Mouse (Mus musculus) CH12.LX (cell line): ENCODE results near the gene Aagab. TPM values are rescaled to one million over a fixed set of nuclear protein-coding genes. Genes with fewer than 3 reads are reported as not detected.

ENCODE experiments used
- DNase-seq: peaks from one replicate; pipeline ENCODE4 v3.0.0-alpha.2; 2013; ENCODE audit errors: extremely low read depth
- H3K27ac ChIP-seq: 2 replicates; pipeline ENCODE4 v1.5.1; 2012; ENCODE audit warnings: low read depth, mild to moderate bottlenecking, control low read depth, moderate library complexity; ENCODE audit not compliant: insufficient read depth
- H3K27me3 ChIP-seq: replicated peaks from 2 replicates; pipeline ENCODE3; 2012; ENCODE audit warnings: inconsistent platforms
- H3K36me3 ChIP-seq, 2 experiments: replicated peaks in 1 of 2; 2 replicates each; pipeline versions ENCODE3 to v1.6.1; 2012; ENCODE audit warnings: inconsistent platforms in 1 of 2, low read length in 1 of 2, mild to moderate bottlenecking in 1 of 2, mixed read lengths in 1 of 2, moderate library complexity in 1 of 2; ENCODE audit not compliant: control insufficient read depth in 1 of 2, insufficient read depth in 1 of 2
- H3K4me1 ChIP-seq, 2 experiments: 2 replicates each; pipeline ENCODE4 v1.6.1; 2012; ENCODE audit warnings: inconsistent platforms in 1 of 2, moderate library complexity in 1 of 2; ENCODE audit not compliant: insufficient read depth in 2 of 2, control insufficient read depth in 1 of 2
- H3K4me2 ChIP-seq: 2 replicates; pipeline ENCODE4 v1.6.1; 2012; ENCODE audit warnings: low read depth, mild to moderate bottlenecking, control low read depth; ENCODE audit not compliant: poor library complexity, insufficient read depth, severe bottlenecking
- H3K4me3 ChIP-seq, 3 experiments: fragments of 150-350 bp in 1 of 3; sonication (generic) in 1 of 3; replicated peaks in 1 of 3; 2 replicates each; pipeline versions ENCODE3 to v1.5.1; 2011 to 2012; ENCODE audit warnings: low read depth in 2 of 3, low read length in 2 of 3, mild to moderate bottlenecking in 2 of 3, moderate library complexity in 2 of 3, control low read depth in 1 of 3, improper control_type of control experiment in 1 of 3, inconsistent platforms in 1 of 3, mixed read lengths in 1 of 3; ENCODE audit not compliant: poor library complexity in 1 of 3
- H3K79me2 ChIP-seq: replicated peaks from 2 replicates; pipeline ENCODE4 v1.6.1; 2012; ENCODE audit warnings: mild to moderate bottlenecking, moderate library complexity; ENCODE audit not compliant: control insufficient read depth, poor library complexity, insufficient read depth, severe bottlenecking; ENCODE audit errors: extremely low read depth
- H3K9ac ChIP-seq: 2 replicates; pipeline ENCODE4 v1.6.1; 2012; ENCODE audit warnings: low read depth, mild to moderate bottlenecking, control low read depth, moderate library complexity; ENCODE audit not compliant: insufficient read depth
- H3K9me3 ChIP-seq: replicated peaks from 2 replicates; pipeline ENCODE3; 2012; ENCODE audit warnings: low read length, inconsistent platforms, mixed read lengths
- ELF1 ChIP-seq: IDR thresholded peaks from 2 replicates; pipeline ENCODE4 v1.6.1; 2014; ENCODE audit warnings: low read depth, mild to moderate bottlenecking, inconsistent platforms, low read length, improper control_type of control experiment
- HCFC1 ChIP-seq: IDR thresholded peaks from 2 replicates; pipeline ENCODE4 v1.6.1; 2012; ENCODE audit warnings: low read depth, mild to moderate bottlenecking, inconsistent platforms, low read length, improper control_type of control experiment
- JUND ChIP-seq: conservative IDR thresholded peaks from 2 replicates; pipeline ENCODE4 v1.6.1; 2011; ENCODE audit warnings: low read depth, low read length, improper control_type of control experiment
- KAT2A ChIP-seq: IDR thresholded peaks from 2 replicates; pipeline ENCODE4 v1.6.1; 2012; ENCODE audit warnings: low read length, improper control_type of control experiment, inconsistent platforms; ENCODE audit not compliant: insufficient replicate concordance
- MAFK ChIP-seq: IDR thresholded peaks from 2 replicates; pipeline ENCODE4 v1.6.1; 2011; ENCODE audit warnings: low read length, improper control_type of control experiment; ENCODE audit not compliant: insufficient replicate concordance
- MAX ChIP-seq: IDR thresholded peaks from 2 replicates; pipeline ENCODE4 v1.6.1; 2011; ENCODE audit warnings: low read length, improper control_type of control experiment
- MAZ ChIP-seq: IDR thresholded peaks from 2 replicates; pipeline ENCODE4 v1.6.1; 2012; ENCODE audit warnings: low read depth, mild to moderate bottlenecking, inconsistent platforms, low read length, improper control_type of control experiment, moderate library complexity
- MEF2A ChIP-seq: IDR thresholded peaks from 2 replicates; pipeline ENCODE4 v1.6.1; 2014; ENCODE audit warnings: low read depth, mild to moderate bottlenecking, inconsistent platforms, low read length, improper control_type of control experiment, borderline replicate concordance
- MXI1 ChIP-seq: IDR thresholded peaks from 2 replicates; pipeline ENCODE4 v1.6.1; 2011; ENCODE audit warnings: mild to moderate bottlenecking, low read depth, low read length, improper control_type of control experiment
- MYC ChIP-seq: IDR thresholded peaks from 2 replicates; pipeline ENCODE4 v1.6.1; 2011; ENCODE audit warnings: low read depth, mild to moderate bottlenecking, improper control_type of control experiment, low read length
- POLR2AphosphoS2 ChIP-seq: IDR thresholded peaks from 2 replicates; pipeline ENCODE4 v1.6.1; 2011; ENCODE audit warnings: low read depth, low read length, improper control_type of control experiment
- RAD21 ChIP-seq: IDR thresholded peaks from 2 replicates; pipeline ENCODE4 v1.6.1; 2011; ENCODE audit warnings: low read depth, mild to moderate bottlenecking, low read length, improper control_type of control experiment, moderate library complexity
- SIN3A ChIP-seq: IDR thresholded peaks from 2 replicates; pipeline ENCODE4 v1.6.1; 2012; ENCODE audit warnings: low read length, improper control_type of control experiment, inconsistent platforms
- SMC3 ChIP-seq: IDR thresholded peaks from 2 replicates; pipeline ENCODE4 v1.6.1; 2011; ENCODE audit warnings: low read depth, low read length, improper control_type of control experiment
- USF1 ChIP-seq: IDR thresholded peaks from 2 replicates; pipeline ENCODE4 v1.6.1; 2014; ENCODE audit warnings: low read depth, mild to moderate bottlenecking, inconsistent platforms, low read length, improper control_type of control experiment
- ZC3H11A ChIP-seq: IDR thresholded peaks from 2 replicates; pipeline ENCODE4 v1.6.1; 2012; ENCODE audit warnings: low read depth, mild to moderate bottlenecking, inconsistent platforms, low read length, improper control_type of control experiment
- ZKSCAN1 ChIP-seq: IDR thresholded peaks from 2 replicates; pipeline ENCODE4 v1.6.1; 2012; ENCODE audit warnings: low read depth, inconsistent platforms, low read length, improper control_type of control experiment, borderline replicate concordance
- dilution Hi-C: fragments of 300-500 bp; cut with MboI; formaldehyde crosslinking; loops from 2 replicates; pipeline ENCODE4 v1.14.3; 2020; ENCODE audit warnings: low sequenced_read_pairs; ENCODE audit not compliant: extremely low pct_unique_long_range_greater_than_20kb, extremely low pct_ligation_motif_present
- in situ Hi-C: fragments of 300-500 bp; cut with MboI; formaldehyde crosslinking; loops from 3 replicates; pipeline ENCODE4 v1.14.3; 2019; ENCODE audit warnings: low sequenced_read_pairs, low pct_ligation_motif_present, low pct_unique_long_range_greater_than_20kb, mixed read lengths
- polyA plus RNA-seq: library from polyadenylated mRNA; unstranded; fragments of >175 nt; gene quantifications from 2 replicates; pipeline ENCODE4 v1.2.1, GENCODE M21; 2012; ENCODE audit warnings: low read depth; ENCODE audit not compliant: insufficient read length
- total RNA-seq, 2 experiments: library from RNA; depleted of rRNA; stranded (reverse); fragments of 300-350 nt in 1 of 2; fragments of >200 nt in 1 of 2; gene quantifications; 2 replicates each; pipeline ENCODE4 v1.2.3; 2012 to 2014

Gene Aagab
- total and polyA plus RNA-seq, 3 experiments, result 14.5 to 27.8 (median 14.5) TPM

DNA sequence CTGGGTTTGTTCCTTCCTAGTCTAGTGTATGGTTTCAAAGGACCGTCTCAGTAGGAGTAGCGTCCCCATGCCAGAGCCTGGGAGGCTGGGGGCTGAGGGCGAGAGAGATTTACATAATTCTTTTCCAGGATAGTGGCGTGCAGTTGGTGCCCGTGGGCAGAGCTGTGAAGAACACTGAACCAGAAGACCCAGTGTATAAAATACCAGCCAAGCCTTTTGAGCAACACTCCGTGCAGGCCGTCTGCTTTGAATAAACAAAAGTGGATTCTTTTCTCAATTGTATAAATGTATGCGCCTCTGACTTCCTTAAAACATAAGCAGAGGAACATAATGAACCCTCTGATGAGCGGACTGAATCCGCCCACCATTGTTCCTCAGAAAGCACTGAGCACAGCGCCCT, 30.5 kb downstream of the Aagab start:
- Histone ChIP-seq H3K27ac (no peak overlapping the region), H3K9me3 (no peaks in the 10 kb centered on the region), H3K27me3 (no peaks in the 10 kb centered on the region), H3K9ac (no peak overlapping the region), H3K4me1 (0 out of 4 replicates have a peak, but pooled peaks cover 0 to 3% of the 10 kb centered on the region in 2 experiments)
- TF ChIP-seq JUND, result no peak
- TF ChIP-seq ELF1, result no peak
- TF ChIP-seq USF1, result no peak
- no peak for TF ChIP-seq ZKSCAN1
- no peak for TF ChIP-seq MAX
- no peak for TF ChIP-seq MAFK
- TF ChIP-seq MEF2A, result no peak
- no peak for TF ChIP-seq ZC3H11A
- TF ChIP-seq MAZ, result no peak
- no peak for TF ChIP-seq RAD21
- TF ChIP-seq MYC, result no peak
- TF ChIP-seq, all 38 proteins: peak for 0
- H3K4me2 ChIP-seq, result no peak overlapping the region
- DNase-seq, result no peak
- dilution Hi-C loops, result no loop called here
- H3K79me2 ChIP-seq, result no peaks in the 10 kb centered on the region
- in situ Hi-C loops, result no loop called here
- peaks cover 42 to 92% of the 10 kb centered on the region in 2 experiments for H3K36me3 ChIP-seq
- no peak overlapping the region for H3K4me3 ChIP-seq

DNA sequence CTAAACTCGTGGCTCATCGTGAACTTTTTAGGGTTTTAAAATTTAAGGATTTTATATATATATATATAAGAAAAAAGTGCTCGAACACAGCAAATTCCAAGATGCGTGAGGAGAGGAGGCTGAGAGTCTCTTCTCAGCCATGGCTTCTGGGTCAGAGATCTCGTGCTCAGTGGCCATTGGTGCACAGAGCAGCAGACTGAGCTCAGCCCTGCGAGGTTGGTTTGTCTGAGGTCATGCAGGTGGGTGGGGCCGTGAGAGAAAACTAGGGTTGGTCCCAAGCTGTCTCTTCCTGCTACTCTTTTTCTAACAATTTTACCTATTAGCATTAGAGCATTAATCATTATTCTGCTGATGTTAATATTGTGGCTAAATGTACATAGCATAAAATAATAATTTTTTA, 30.9 kb downstream of the Aagab start:
- Histone ChIP-seq H3K4me2 (no peak overlapping the region), H3K4me1 (no peaks in the 10 kb centered on the region), H3K4me3 (no peak overlapping the region), H3K9me3 (no peaks in the 10 kb centered on the region), H3K36me3 (peaks cover 44 to 92% of the 10 kb centered on the region in 2 experiments), H3K9ac (no peak overlapping the region), H3K27me3 (no peaks in the 10 kb centered on the region), H3K79me2 (no peaks in the 10 kb centered on the region), H3K27ac (no peak overlapping the region)
- TF ChIP-seq SIN3A, result no peak
- no peak for TF ChIP-seq MXI1
- no peak for TF ChIP-seq ZC3H11A
- TF ChIP-seq HCFC1, result no peak
- TF ChIP-seq JUND, result no peak
- TF ChIP-seq POLR2AphosphoS2, result no peak
- no peak for TF ChIP-seq KAT2A
- no peak for TF ChIP-seq SMC3
- no peak for DNase-seq
- dilution Hi-C loops (no loop called here), in situ Hi-C loops (no loop called here)
